Mouse (Mus musculus): ENCODE results near the gene Crp. TPM values are rescaled to one million over a fixed set of nuclear protein-coding genes. Genes with fewer than 3 reads are reported as not detected.

The Crp gene
- polyA plus RNA-seq, 1 experiment from 2014 or later: 2.5 TPM

GRCm38 (mm10) chr1:172759525-172759924 lies 61.7 kb downstream of the Crp start:
- 93% methylated on average over 1 of the region's 1 CpGs for WGBS
- H3K9ac ChIP-seq (ENCODE audit: low read length): no peak overlapping the region
- no peaks in the 10 kb centered on the region for H3K9me3 ChIP-seq (ENCODE audit: control insufficient read depth, low read length)
- ATAC-seq (replicated peaks; ENCODE audit: low FRiP score, low TSS enrichment, low read depth) (no peak), DNase-seq (ENCODE audit: low spot score) (no peak)
- H3K27ac ChIP-seq (ENCODE audit: low read depth): no peak overlapping the region
- H3K4me3 ChIP-seq (ENCODE audit: low read depth, low read length): no peak overlapping the region
- no peaks in the 10 kb centered on the region for H3K27me3 ChIP-seq (replicated peaks; ENCODE audit: control insufficient read depth, insufficient read depth, low read length)
- H3K36me3 ChIP-seq (ENCODE audit: control insufficient read depth, insufficient read depth, low read length): no peaks in the 10 kb centered on the region
- H3K4me1 ChIP-seq (replicated peaks; ENCODE audit: control insufficient read depth, insufficient read depth, low read length): no peaks in the 10 kb centered on the region
- H3K4me2 ChIP-seq (ENCODE audit: low read length): no peak overlapping the region

- Histone ChIP-seq H3K9ac (ENCODE audit: low read length) (no peak overlapping the region), H3K4me2 (ENCODE audit: low read length) (no peak overlapping the region)
- 91% methylated on average over 5 of the region's 5 CpGs for WGBS
These were observed 81.3 kb downstream of the Crp start for GRCm38 (mm10) chr1:172779195-172779594.

DNA sequence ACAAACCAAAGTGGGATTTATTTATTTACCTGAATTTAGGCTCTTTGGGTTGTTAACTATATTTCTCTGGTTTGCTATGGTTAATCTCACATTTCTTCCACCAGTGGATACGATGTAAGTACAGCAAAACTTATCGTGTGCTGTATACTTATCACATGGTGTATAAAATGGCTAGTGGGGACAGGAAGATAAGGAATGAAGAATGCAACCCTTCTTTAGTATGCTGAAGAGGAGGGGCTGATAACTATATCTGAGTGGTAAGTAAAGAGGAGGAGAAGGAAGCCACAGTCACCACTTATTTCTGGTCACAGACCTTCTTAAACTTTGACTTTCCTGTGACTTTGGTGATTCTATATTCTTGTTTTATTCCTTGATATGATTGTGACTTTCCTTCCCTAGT lies 87.5 kb downstream of the Crp start:
- Histone ChIP-seq H3K36me3 (ENCODE audit: control insufficient read depth, insufficient read depth, low read length) (no peaks in the 10 kb centered on the region), H3K4me1 (replicated peaks; ENCODE audit: control insufficient read depth, insufficient read depth, low read length) (no peaks in the 10 kb centered on the region), H3K9ac (ENCODE audit: low read length) (no peak overlapping the region), H3K27me3 (replicated peaks; ENCODE audit: control insufficient read depth, insufficient read depth, low read length) (no peaks in the 10 kb centered on the region), H3K27ac (ENCODE audit: low read depth) (no peak overlapping the region), H3K9me3 (ENCODE audit: control insufficient read depth, low read length) (no peaks in the 10 kb centered on the region), H3K4me2 (ENCODE audit: low read length) (no peak overlapping the region), H3K4me3 (ENCODE audit: low read depth, low read length) (no peak overlapping the region)
- ATAC-seq (replicated peaks; ENCODE audit: low FRiP score, low TSS enrichment, low read depth): no peak
- DNase-seq (ENCODE audit: low spot score): no peak
- 84% methylated on average over 2 of the region's 2 CpGs for WGBS

More at GRCm38 (mm10) chr1:172779195-172779594, 81.3 kb downstream of the Crp start:
- DNase-seq (ENCODE audit: low spot score) (no peak), ATAC-seq (replicated peaks; ENCODE audit: low FRiP score, low TSS enrichment, low read depth) (no peak)
- H3K4me3 ChIP-seq (ENCODE audit: low read depth, low read length): no peak overlapping the region
- no peaks in the 10 kb centered on the region for H3K4me1 ChIP-seq (replicated peaks; ENCODE audit: control insufficient read depth, insufficient read depth, low read length)
- no peak overlapping the region for H3K27ac ChIP-seq (ENCODE audit: low read depth)
- H3K36me3 ChIP-seq (ENCODE audit: control insufficient read depth, insufficient read depth, low read length): no peaks in the 10 kb centered on the region
- H3K9me3 ChIP-seq (ENCODE audit: control insufficient read depth, low read length): no peaks in the 10 kb centered on the region
- H3K27me3 ChIP-seq (replicated peaks; ENCODE audit: control insufficient read depth, insufficient read depth, low read length): no peaks in the 10 kb centered on the region

DNA sequence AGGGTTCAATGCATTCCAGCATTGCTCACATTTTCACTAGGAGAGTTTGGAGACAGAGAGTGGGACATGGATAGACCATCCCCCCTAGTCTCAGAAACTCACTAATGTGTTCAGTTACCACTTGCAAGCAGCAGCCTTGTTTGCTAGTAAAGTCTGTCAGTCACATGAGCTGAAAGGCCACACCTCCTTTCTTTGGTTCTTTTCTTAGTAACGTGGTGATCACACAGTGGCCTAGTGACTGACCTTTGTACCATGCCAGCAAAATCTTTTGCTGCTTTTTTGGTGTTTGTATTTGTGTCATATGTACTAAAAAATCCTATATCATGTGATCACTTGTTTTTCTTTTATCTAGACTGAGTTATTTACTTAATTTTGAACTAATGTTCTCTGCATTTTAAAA lies 88.0 kb downstream of the Crp start:
- Histone ChIP-seq H3K4me1 (replicated peaks; ENCODE audit: control insufficient read depth, insufficient read depth, low read length) (no peaks in the 10 kb centered on the region), H3K9me3 (ENCODE audit: control insufficient read depth, low read length) (no peaks in the 10 kb centered on the region), H3K9ac (ENCODE audit: low read length) (no peak overlapping the region), H3K27ac (ENCODE audit: low read depth) (no peak overlapping the region), H3K4me2 (ENCODE audit: low read length) (no peak overlapping the region), H3K36me3 (ENCODE audit: control insufficient read depth, insufficient read depth, low read length) (no peaks in the 10 kb centered on the region), H3K4me3 (ENCODE audit: low read depth, low read length) (no peak overlapping the region), H3K27me3 (replicated peaks; ENCODE audit: control insufficient read depth, insufficient read depth, low read length) (no peaks in the 10 kb centered on the region)
- DNase-seq (ENCODE audit: low spot score): no peak
- WGBS: 22% methylated on average over 1 of the region's 1 CpGs
- no peak for ATAC-seq (replicated peaks; ENCODE audit: low FRiP score, low TSS enrichment, low read depth)

GRCm38 (mm10) chr1:172828975-172829374 lies 131.1 kb downstream of the Crp start:
- no peak for DNase-seq (ENCODE audit: low spot score)
- H3K4me1 ChIP-seq (replicated peaks; ENCODE audit: control insufficient read depth, insufficient read depth, low read length): no peaks in the 10 kb centered on the region

GRCm38 (mm10) chr1:172847044-172847761 lies 149.3 kb downstream of the Crp start:
- Histone ChIP-seq H3K4me2 (ENCODE audit: low read length) (no peak overlapping the region), H3K9ac (ENCODE audit: low read length) (no peak overlapping the region), H3K36me3 (ENCODE audit: control insufficient read depth, insufficient read depth, low read length) (no peaks in the 10 kb centered on the region), H3K27me3 (replicated peaks; ENCODE audit: control insufficient read depth, insufficient read depth, low read length) (no peaks in the 10 kb centered on the region), H3K9me3 (ENCODE audit: control insufficient read depth, low read length) (no peaks in the 10 kb centered on the region), H3K27ac (ENCODE audit: low read depth) (no peak overlapping the region), H3K4me3 (ENCODE audit: low read depth, low read length) (no peak overlapping the region), H3K4me1 (replicated peaks; ENCODE audit: control insufficient read depth, insufficient read depth, low read length) (no peaks in the 10 kb centered on the region)
- no peak for DNase-seq (ENCODE audit: low spot score)
- 78% methylated on average over 2 of the region's 2 CpGs for WGBS
- no peak for ATAC-seq (replicated peaks; ENCODE audit: low FRiP score, low TSS enrichment, low read depth)

More at GRCm38 (mm10) chr1:172828975-172829374, 131.1 kb downstream of the Crp start:
- Histone ChIP-seq H3K4me3 (ENCODE audit: low read depth, low read length) (no peak overlapping the region), H3K4me2 (ENCODE audit: low read length) (no peak overlapping the region), H3K9me3 (ENCODE audit: control insufficient read depth, low read length) (no peaks in the 10 kb centered on the region), H3K36me3 (ENCODE audit: control insufficient read depth, insufficient read depth, low read length) (no peaks in the 10 kb centered on the region), H3K27me3 (replicated peaks; ENCODE audit: control insufficient read depth, insufficient read depth, low read length) (no peaks in the 10 kb centered on the region), H3K9ac (ENCODE audit: low read length) (no peak overlapping the region), H3K27ac (ENCODE audit: low read depth) (no peak overlapping the region)
- ATAC-seq (replicated peaks; ENCODE audit: low FRiP score, low TSS enrichment, low read depth): no peak
- 80% methylated on average over 2 of the region's 2 CpGs for WGBS

DNA sequence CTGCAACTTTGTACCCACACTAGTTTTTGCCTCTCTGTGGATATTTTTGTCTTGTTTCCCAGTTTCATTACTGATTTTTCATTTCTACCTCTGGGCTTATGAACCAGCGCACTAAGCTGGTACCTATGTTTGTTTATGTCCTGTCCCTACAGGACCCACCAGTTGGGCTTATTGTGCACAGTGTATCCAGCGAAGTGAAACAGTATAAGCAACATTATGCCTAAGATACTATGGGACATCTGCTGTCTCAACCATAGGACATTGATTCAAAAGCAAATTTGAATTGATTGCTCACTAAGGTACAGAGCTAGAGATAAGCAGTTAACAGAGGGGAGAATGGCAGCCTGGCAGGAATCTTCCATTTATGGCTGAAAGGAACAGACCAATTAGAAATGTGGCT lies 150.3 kb downstream of the Crp start:
- ATAC-seq (replicated peaks; ENCODE audit: low FRiP score, low TSS enrichment, low read depth) (no peak), DNase-seq (ENCODE audit: low spot score) (no peak)
- no peak overlapping the region for H3K4me3 ChIP-seq (ENCODE audit: low read depth, low read length)
- H3K27ac ChIP-seq (ENCODE audit: low read depth): no peak overlapping the region
- no peaks in the 10 kb centered on the region for H3K4me1 ChIP-seq (replicated peaks; ENCODE audit: control insufficient read depth, insufficient read depth, low read length)
- no peaks in the 10 kb centered on the region for H3K9me3 ChIP-seq (ENCODE audit: control insufficient read depth, low read length)
- H3K36me3 ChIP-seq (ENCODE audit: control insufficient read depth, insufficient read depth, low read length): no peaks in the 10 kb centered on the region
- H3K9ac ChIP-seq (ENCODE audit: low read length): no peak overlapping the region
- 91% methylated on average over 2 of the region's 2 CpGs for WGBS
- no peak overlapping the region for H3K4me2 ChIP-seq (ENCODE audit: low read length)
- no peaks in the 10 kb centered on the region for H3K27me3 ChIP-seq (replicated peaks; ENCODE audit: control insufficient read depth, insufficient read depth, low read length)

DNA sequence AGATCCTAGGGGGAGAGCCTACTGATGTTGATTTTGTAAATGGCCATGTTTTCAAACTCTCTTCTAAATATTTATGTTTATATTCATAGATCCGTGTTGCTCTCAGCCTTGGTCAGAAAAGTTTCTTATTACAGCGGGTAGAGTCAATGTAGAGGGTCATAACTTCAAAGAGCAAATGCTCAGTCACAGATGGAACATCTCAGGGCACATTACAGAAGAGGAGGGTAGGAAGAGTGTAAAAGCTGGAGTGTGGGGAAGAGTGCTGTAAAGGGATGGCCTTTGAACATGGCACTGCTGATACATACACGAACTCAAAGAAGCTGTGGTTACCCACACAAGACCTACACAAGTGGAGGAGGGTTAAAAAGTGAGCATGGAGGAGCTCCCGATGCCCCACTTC lies 177.4 kb downstream of the Crp start:
- ATAC-seq (replicated peaks; ENCODE audit: low FRiP score, low TSS enrichment, low read depth) (no peak), DNase-seq (ENCODE audit: low spot score) (no peak)
- H3K4me1 ChIP-seq (replicated peaks; ENCODE audit: control insufficient read depth, insufficient read depth, low read length): no peaks in the 10 kb centered on the region
- H3K4me3 ChIP-seq (ENCODE audit: low read depth, low read length): no peak overlapping the region
- H3K9ac ChIP-seq (ENCODE audit: low read length): no peak overlapping the region
- no peaks in the 10 kb centered on the region for H3K27me3 ChIP-seq (replicated peaks; ENCODE audit: control insufficient read depth, insufficient read depth, low read length)
- no peaks in the 10 kb centered on the region for H3K9me3 ChIP-seq (ENCODE audit: control insufficient read depth, low read length)
- H3K27ac ChIP-seq (ENCODE audit: low read depth): no peak overlapping the region
- H3K4me2 ChIP-seq (ENCODE audit: low read length): no peak overlapping the region
- no peaks in the 10 kb centered on the region for H3K36me3 ChIP-seq (ENCODE audit: control insufficient read depth, insufficient read depth, low read length)
- WGBS: 70% methylated on average over 4 of the region's 4 CpGs

DNA sequence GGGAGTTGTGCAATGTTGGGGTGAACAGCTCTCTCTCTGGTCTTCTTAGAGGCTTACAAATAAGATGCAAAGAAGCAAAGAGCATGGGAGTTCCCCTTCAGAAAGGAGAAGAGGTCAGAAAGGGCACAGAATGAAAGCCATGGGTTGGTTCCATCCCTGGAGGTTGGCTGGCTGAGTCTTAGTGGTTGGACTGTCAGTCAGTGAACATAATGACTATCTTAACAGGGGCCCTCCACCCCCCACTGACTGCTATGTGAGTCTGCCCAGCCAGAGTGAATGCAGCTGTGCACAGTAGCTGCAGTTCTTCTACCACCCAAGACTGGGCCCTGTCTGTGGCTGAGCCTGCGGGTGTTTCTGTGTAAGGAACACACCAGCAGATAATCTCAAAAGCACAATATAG lies 178.8 kb downstream of the Crp start:
- H3K9ac ChIP-seq (ENCODE audit: low read length): no peak overlapping the region
- H3K4me1 ChIP-seq (replicated peaks; ENCODE audit: control insufficient read depth, insufficient read depth, low read length): no peaks in the 10 kb centered on the region
- no peaks in the 10 kb centered on the region for H3K27me3 ChIP-seq (replicated peaks; ENCODE audit: control insufficient read depth, insufficient read depth, low read length)
- no peaks in the 10 kb centered on the region for H3K9me3 ChIP-seq (ENCODE audit: control insufficient read depth, low read length)
- WGBS: 61% methylated on average over 1 of the region's 1 CpGs
- no peaks in the 10 kb centered on the region for H3K36me3 ChIP-seq (ENCODE audit: control insufficient read depth, insufficient read depth, low read length)
- H3K27ac ChIP-seq (ENCODE audit: low read depth): no peak overlapping the region
- ATAC-seq (replicated peaks; ENCODE audit: low FRiP score, low TSS enrichment, low read depth) (no peak), DNase-seq (ENCODE audit: low spot score) (no peak)
- no peak overlapping the region for H3K4me2 ChIP-seq (ENCODE audit: low read length)
- no peak overlapping the region for H3K4me3 ChIP-seq (ENCODE audit: low read depth, low read length)
